8 mouse cellular contexts compared by ENCODE assay signal in the genomic region with DNA sequence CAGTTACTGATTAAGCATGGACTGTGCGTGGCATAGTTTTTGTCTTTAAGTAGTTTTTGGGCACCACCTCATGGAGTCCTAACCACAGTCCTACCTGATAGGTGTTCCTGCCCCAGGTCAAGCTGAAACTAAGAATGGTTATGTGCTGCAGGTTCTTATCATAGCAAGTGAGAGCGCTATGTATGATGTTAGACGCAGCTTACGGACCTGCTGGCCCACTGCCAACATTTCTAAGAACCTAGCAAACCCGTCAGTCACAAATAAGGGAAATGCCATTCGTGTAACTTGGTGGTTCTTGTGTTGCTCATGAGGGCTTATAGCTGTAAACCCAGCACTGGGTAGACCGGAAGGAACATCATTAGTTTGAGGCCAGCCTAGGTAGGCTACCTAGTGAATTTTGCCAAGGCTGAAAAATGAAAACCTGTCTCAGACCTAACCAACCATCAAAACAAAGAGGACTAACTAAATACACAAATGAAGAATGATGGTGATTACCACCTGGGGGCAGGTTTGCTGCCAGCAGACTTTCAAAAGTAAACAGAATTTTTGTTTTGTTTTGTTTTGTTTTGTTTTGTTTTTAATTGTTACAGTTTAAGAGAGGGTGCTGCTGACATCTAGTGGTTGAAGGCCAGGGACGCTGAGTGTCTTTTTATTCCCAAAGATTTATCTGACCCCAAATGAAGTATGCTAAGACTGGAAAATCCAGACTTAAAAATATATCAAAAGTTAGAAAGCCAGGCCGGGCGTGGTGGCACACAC. TPM values are rescaled to one million over a fixed set of nuclear protein-coding genes. Genes with fewer than 3 reads are reported as not detected.
A peak's percentile ranks its signal among the peaks of the same experiment; 100 is the strongest.
DNase-seq lines count a peak whose midpoint lies in the region; ATAC-seq and TF ChIP-seq lines count a peak whose summit lies in the region.

No protein-coding gene starts in this region.

- no peaks in the 10 kb centered on the region for H3K36me3 ChIP-seq in heart, embryonic 16.5 days (ENCODE audit: control insufficient read depth, insufficient read depth)
- no peaks in the 10 kb centered on the region for H3K36me3 ChIP-seq in limb, embryonic 14.5 days (ENCODE audit: control insufficient read depth, insufficient read depth, low read length)
- H3K36me3 ChIP-seq in midbrain, embryonic 16.5 days (ENCODE audit: control insufficient read depth, insufficient read depth, low read length): no peaks in the 10 kb centered on the region

- DNase-seq in embryo, embryonic 11 days: peak; percentile 28
- DNase-seq in embryo, embryonic 10 days (ENCODE audit: low spot score): no peak
- DNase-seq in CD4-positive helper T cell, adult 2 months (ENCODE audit: low read depth, low spot score): peak; percentile 76
- DNase-seq in c-Kit-positive CD71-positive TER-119-positive erythroid progenitor cells, embryonic 14.5 days (ENCODE audit: low spot score): peak; percentile 78
- DNase-seq in limb, embryonic 14.5 days (ENCODE audit: low spot score): peak; percentile 51
- no peak for DNase-seq in frontal cortex, postnatal 14 days (ENCODE audit: low spot score in 2 of 2)

- no peak for TF ChIP-seq POLR2A in limb, embryonic 14.5 days (IDR thresholded peaks at IDR 0.05; ENCODE audit: borderline replicate concordance, extremely low read depth, insufficient read depth, insufficient read length)

- H3K4me1 ChIP-seq in heart, embryonic 16.5 days (ENCODE audit: control insufficient read depth, insufficient read depth, low read length): peaks cover 17% of the 10 kb centered on the region
- peaks cover 26% of the 10 kb centered on the region; the same call in 1 of the 2 replicates for H3K4me1 ChIP-seq in limb, embryonic 14.5 days (ENCODE audit: control insufficient read depth, insufficient read depth, low read length)
- H3K4me1 ChIP-seq in midbrain, embryonic 16.5 days (ENCODE audit: control insufficient read depth, insufficient read depth, low read length): peaks cover 3% of the 10 kb centered on the region; the same call in 1 of the 2 replicates

- H3K9ac ChIP-seq in heart, embryonic 16.5 days (ENCODE audit: low read length): peak overlapping the region; percentile 28; the same call in 1 of the 2 replicates
- no peak overlapping the region for H3K9ac ChIP-seq in limb, embryonic 14.5 days (ENCODE audit: low read depth, low read length, severe bottlenecking)
- H3K9ac ChIP-seq in midbrain, embryonic 16.5 days (ENCODE audit: low read depth, low read length): no peak overlapping the region

- H3K27me3 ChIP-seq in heart, embryonic 16.5 days (ENCODE audit: control insufficient read depth, insufficient read depth, low read length): no peaks in the 10 kb centered on the region
- H3K27me3 ChIP-seq in limb, embryonic 14.5 days (ENCODE audit: control insufficient read depth, insufficient read depth, low read length): no peaks in the 10 kb centered on the region
- no peaks in the 10 kb centered on the region for H3K27me3 ChIP-seq in midbrain, embryonic 16.5 days (ENCODE audit: control insufficient read depth, insufficient read depth, low read depth, low read length)

- WGBS in heart, embryonic 16.5 days: 26% methylated on average over 10 of the region's 10 CpGs
- WGBS in limb, embryonic 14.5 days: 41% methylated on average over 10 of the region's 10 CpGs
- WGBS in midbrain, embryonic 16.5 days: 52% methylated on average over 10 of the region's 10 CpGs

- ATAC-seq in heart, embryonic 16.5 days (replicated peaks; ENCODE audit: extremely low read depth, insufficient read depth, low FRiP score): peak; percentile 39
- no peak for ATAC-seq in limb, embryonic 14.5 days (ENCODE audit: low FRiP score, low read depth)
- ATAC-seq in midbrain, embryonic 16.5 days: 0 out of 2 replicates have a peak, but pooled peaks have one; percentile 43

- H3K4me3 ChIP-seq in heart, embryonic 16.5 days (ENCODE audit: low read length): peak overlapping the region; percentile 37
- no peak overlapping the region for H3K4me3 ChIP-seq in limb, embryonic 14.5 days (replicated peaks; ENCODE audit: low read length)
- H3K4me3 ChIP-seq in midbrain, embryonic 16.5 days (ENCODE audit: low read depth, low read length): no peak overlapping the region

- H3K4me2 ChIP-seq in heart, embryonic 16.5 days (ENCODE audit: low read depth, low read length): peak overlapping the region; percentile 62
- H3K4me2 ChIP-seq in limb, embryonic 14.5 days (replicated peaks; ENCODE audit: low read depth, low read length, severe bottlenecking): peak overlapping the region; percentile 33
- peak overlapping the region; percentile 27; the same call in 1 of the 2 replicates for H3K4me2 ChIP-seq in midbrain, embryonic 16.5 days (ENCODE audit: low read length)

- no peaks in the 10 kb centered on the region for H3K9me3 ChIP-seq in heart, embryonic 16.5 days (replicated peaks; ENCODE audit: control insufficient read depth, low read length)
- H3K9me3 ChIP-seq in limb, embryonic 14.5 days (ENCODE audit: control insufficient read depth, low read length): 0 out of 2 replicates have a peak, but pooled peaks cover 10% of the 10 kb centered on the region
- H3K9me3 ChIP-seq in midbrain, embryonic 16.5 days (replicated peaks; ENCODE audit: control insufficient read depth, low read length, poor library complexity, severe bottlenecking): no peaks in the 10 kb centered on the region; the same call in 1 of the 2 replicates

- no peak overlapping the region for H3K27ac ChIP-seq in heart, embryonic 16.5 days (ENCODE audit: low read length)
- no peak overlapping the region for H3K27ac ChIP-seq in limb, embryonic 14.5 days (replicated peaks; ENCODE audit: low read depth, low read length)
- no peak overlapping the region for H3K27ac ChIP-seq in midbrain, embryonic 16.5 days (ENCODE audit: low read length)

RNA-seq across cellular contexts. Expression of a gene that starts 13.5 kb away (rescaled TPM):
- 14.2 and 15.1 TPM in 2 replicates for polyA plus RNA-seq in heart, embryonic 16.5 days (2015; fragmentation: Nextera tagmentation; extraction: Ambion mirVana)
- polyA plus RNA-seq in limb, embryonic 14.5 days (2012; rRNA removed): 31.4 and 31.5 TPM in 2 replicates
- polyA plus RNA-seq in limb, embryonic 14.5 days (2014; fragmentation: Nextera tagmentation; extraction: Ambion mirVana): 36.1 and 40.8 TPM in 2 replicates
- 45.0 and 47.3 TPM in 2 replicates for polyA plus RNA-seq in midbrain, embryonic 16.5 days (2015; fragmentation: Nextera tagmentation; extraction: Ambion mirVana)

Comparison
In these comparisons a context has a peak if more than half of its experiments do, and no peak if none do; other contexts are left out.
1. DNase-seq: peak in embryo, embryonic 11 days (single experiment), CD4-positive helper T cell, adult 2 months (single experiment), c-Kit-positive CD71-positive TER-119-positive erythroid progenitor cells, embryonic 14.5 days (single experiment) and limb, embryonic 14.5 days (single experiment); none in embryo, embryonic 10 days (single experiment) and frontal cortex, postnatal 14 days (0 of 2).
2. Peak in every context shown above with its lines, with median percentiles within 50 percentile points of each other: H3K4me2 ChIP-seq.